Mouse (Mus musculus) lung, embryonic 16.5 days (tissue): ENCODE measurements around the gene Gstm7. TPM values are rescaled to one million over a fixed set of nuclear protein-coding genes. Genes with fewer than 3 reads are reported as not detected.
A peak's percentile ranks its signal among the peaks of the same experiment; 100 is the strongest.
"Not testable (repeated sequence)": the region's sequence is repeated elsewhere in the genome, so short reads cannot be mapped to it uniquely, and the experiment has no call there.

ENCODE experiments used
- ATAC-seq: fragments of 200-750 bp; cut with Nextera tagmentation; 2 replicates; pipeline ENCODE4 v1.8.0; 2017; ENCODE audit warnings: low read depth, mild to moderate bottlenecking, moderate library complexity
- H3K27ac ChIP-seq: fragments of 300-500 bp; sonication (generic); 2 replicates; pipeline ENCODE4 v1.5.1; 2014; ENCODE audit warnings: mild to moderate bottlenecking, control low read depth, low read length
- H3K27me3 ChIP-seq: fragments of 300-500 bp; sonication (generic); 2 replicates; pipeline ENCODE4 v1.6.1; 2014; ENCODE audit warnings: low read depth, low read length, mixed read lengths; ENCODE audit not compliant: control insufficient read depth, insufficient read depth
- H3K36me3 ChIP-seq: fragments of 300-500 bp; sonication (generic); 2 replicates; pipeline ENCODE4 v1.6.1; 2014; ENCODE audit warnings: low read length; ENCODE audit not compliant: control insufficient read depth, insufficient read depth
- H3K4me1 ChIP-seq: fragments of 300-500 bp; sonication (generic); replicated peaks from 2 replicates; pipeline ENCODE4 v1.6.1; 2014; ENCODE audit warnings: low read length, mixed read lengths; ENCODE audit not compliant: control insufficient read depth, insufficient read depth
- H3K4me2 ChIP-seq: fragments of 300-500 bp; sonication (generic); 2 replicates; pipeline ENCODE4 v1.6.1; 2014; ENCODE audit warnings: low read depth, low read length, control low read depth
- H3K4me3 ChIP-seq: fragments of 300-500 bp; sonication (generic); 2 replicates; pipeline ENCODE4 v1.5.1; 2014; ENCODE audit warnings: mild to moderate bottlenecking, low read length, control low read depth
- H3K9ac ChIP-seq: fragments of 300-500 bp; sonication (generic); 2 replicates; pipeline ENCODE4 v1.6.1; 2014; ENCODE audit warnings: low read length, control low read depth
- H3K9me3 ChIP-seq: fragments of 300-500 bp; sonication (generic); 2 replicates; pipeline ENCODE4 v1.6.1; 2016; ENCODE audit warnings: low read length; ENCODE audit not compliant: control insufficient read depth
- WGBS: fragments of 180-500 bp; shearing (Covaris S2); extraction: QIAGEN DNeasy Blood & Tissue Kit; methylation state at CpG from one replicate; pipeline ENCODE4 v1.1.7; 2014; 5-methylcytosine and 5-hydroxymethylcytosine counted together
- polyA plus RNA-seq: library from polyadenylated mRNA; unstranded; fragments of >200 nt; fragmentation: Nextera tagmentation; extraction: Ambion mirVana; gene quantifications from 2 replicates; pipeline ENCODE4 v1.2.1, GENCODE M21; 2015

Gstm7 gene
- polyA plus RNA-seq, 1 experiment from 2014 or later, result 11.0 TPM

GRCm38 (mm10) chr3:107898691-107899090 lies 32.9 kb downstream of the Gstm7 start:
- Histone ChIP-seq H3K27ac (no peak overlapping the region), H3K4me1 (peaks cover 5% of the 10 kb centered on the region), H3K9ac (no peak overlapping the region), H3K36me3 (no peaks in the 10 kb centered on the region), H3K4me3 (no peak overlapping the region), H3K4me2 (no peak overlapping the region), H3K27me3 (no peaks in the 10 kb centered on the region), H3K9me3 (no peaks in the 10 kb centered on the region)
- WGBS, result 93% methylated on average over 13 of the region's 13 CpGs
- ATAC-seq, result no peak

GRCm38 (mm10) chr3:107895720-107896569 lies 35.7 kb downstream of the Gstm7 start, which contains the start of gene Gstm5:
Gstm5 (plus strand) TSS chr3:107895821.
- Histone ChIP-seq H3K4me2 (peak within 1 kb of the TSS; percentile 90), H3K9me3 (no peaks in the 10 kb centered on the region)

GRCm38 (mm10) chr3:107895194-107895719 lies 36.4 kb downstream of the Gstm7 start:
- H3K36me3 ChIP-seq, result no peaks in the 10 kb centered on the region
- H3K4me3 ChIP-seq, result peak overlapping the region; percentile 74
- H3K4me1 ChIP-seq, result peaks cover 5% of the 10 kb centered on the region
- ATAC-seq, result peak; percentile 11; the same call in 1 of the 2 replicates
- H3K4me2 ChIP-seq, result peak overlapping the region; percentile 90
- peak overlapping the region; percentile 89 for H3K9ac ChIP-seq
- 3% methylated on average over 6 of the region's 6 CpGs for WGBS
- H3K27ac ChIP-seq, result no peak overlapping the region
- H3K27me3 ChIP-seq, result no peaks in the 10 kb centered on the region
- H3K9me3 ChIP-seq, result no peaks in the 10 kb centered on the region

More at GRCm38 (mm10) chr3:107895720-107896569, 35.7 kb downstream of the Gstm7 start, which contains the start of gene Gstm5:
- no peaks in the 10 kb centered on the region for H3K27me3 ChIP-seq
- H3K4me1 ChIP-seq, result peaks cover 5% of the 10 kb centered on the region
- peak; percentile 99 for ATAC-seq
- WGBS, result 4% methylated on average over 40 of the region's 40 CpGs
- peak within 1 kb of the TSS; percentile 74 for H3K4me3 ChIP-seq
- peak within 1 kb of the TSS; percentile 72 for H3K27ac ChIP-seq
- peak within 1 kb of the TSS; percentile 89 for H3K9ac ChIP-seq
- no peaks in the 10 kb centered on the region for H3K36me3 ChIP-seq

GRCm38 (mm10) chr3:107889236-107889635 lies 42.4 kb downstream of the Gstm7 start:
- not testable (repeated sequence) for ATAC-seq
- 77% methylated on average over 2 of the region's 2 CpGs for WGBS

GRCm38 (mm10) chr3:107887674-107888495 lies 43.7 kb downstream of the Gstm7 start:
- ATAC-seq, result no peak
- no peaks in the 10 kb centered on the region for H3K4me1 ChIP-seq

More at GRCm38 (mm10) chr3:107889236-107889635, 42.4 kb downstream of the Gstm7 start:
- H3K9ac ChIP-seq, H3K36me3 ChIP-seq, H3K27me3 ChIP-seq, H3K4me1 ChIP-seq, H3K4me3 ChIP-seq, H3K4me2 ChIP-seq, H3K9me3 ChIP-seq, H3K27ac ChIP-seq: not testable (repeated sequence)

GRCm38 (mm10) chr3:107877747-107878736 lies 53.6 kb downstream of the Gstm7 start:
- H3K4me1 ChIP-seq, result no peaks in the 10 kb centered on the region
- no peak overlapping the region for H3K4me3 ChIP-seq
- no peaks in the 10 kb centered on the region for H3K36me3 ChIP-seq
- WGBS, result 66% methylated on average over 12 of the region's 12 CpGs
- ATAC-seq, result no peak
- H3K9me3 ChIP-seq, result no peaks in the 10 kb centered on the region
- no peaks in the 10 kb centered on the region for H3K27me3 ChIP-seq
- H3K4me2 ChIP-seq, result no peak overlapping the region
- no peak overlapping the region for H3K27ac ChIP-seq
- H3K9ac ChIP-seq, result no peak overlapping the region

More at GRCm38 (mm10) chr3:107887674-107888495, 43.7 kb downstream of the Gstm7 start:
- H3K9ac ChIP-seq, result no peak overlapping the region
- no peak overlapping the region for H3K4me3 ChIP-seq
- no peak overlapping the region for H3K4me2 ChIP-seq
- H3K27me3 ChIP-seq, result no peaks in the 10 kb centered on the region
- WGBS, result 74% methylated on average over 9 of the region's 9 CpGs
- no peaks in the 10 kb centered on the region for H3K9me3 ChIP-seq
- no peaks in the 10 kb centered on the region for H3K36me3 ChIP-seq
- H3K27ac ChIP-seq, result no peak overlapping the region

GRCm38 (mm10) chr3:107877005-107877404 lies 54.6 kb downstream of the Gstm7 start, which contains the start of gene Eps8l3:
Eps8l3 (plus strand) TSS chr3:107877229.
- H3K36me3 ChIP-seq, result no peaks in the 10 kb centered on the region
- no peaks in the 10 kb centered on the region for H3K27me3 ChIP-seq
- H3K4me3 ChIP-seq, result no peak within 1 kb of the TSS
- H3K27ac ChIP-seq, result no peak within 1 kb of the TSS
- no peaks in the 10 kb centered on the region for H3K4me1 ChIP-seq
- H3K4me2 ChIP-seq, result no peak within 1 kb of the TSS
- no peaks in the 10 kb centered on the region for H3K9me3 ChIP-seq
- 79% methylated on average over 5 of the region's 5 CpGs for WGBS
- no peak for ATAC-seq
- no peak within 1 kb of the TSS for H3K9ac ChIP-seq
